Mouse (Mus musculus) adrenal gland, postnatal 14 days (tissue): ENCODE measurements around the gene Gm11172. TPM values are rescaled to one million over a fixed set of nuclear protein-coding genes. Genes with fewer than 3 reads are reported as not detected.

ENCODE experiments used
- total RNA-seq: library from RNA; stranded (reverse); gene quantifications from 2 replicates; pipeline ENCODE4 v1.2.3, GENCODE M21; 2021

Gene Gm11172
- total RNA-seq, 1 experiment from 2014 or later = not detected

Other genes with a start within 250 kb of the Gm11172 start
- 2.4 and 3.7 TPM in 2 replicates for gene Socs1, start 27.4 kb upstream of the Gm11172 start, total RNA-seq
- gene Tnp2, start 24.3 kb upstream of the Gm11172 start, total RNA-seq = not detected in 2 replicates
- gene Prm3, start 22.0 kb upstream of the Gm11172 start, total RNA-seq = not detected in 2 replicates
- gene Prm2, start 16.8 kb upstream of the Gm11172 start, total RNA-seq = not detected in 2 replicates
- not detected in 2 replicates for gene Prm1, start 7.1 kb upstream of the Gm11172 start, total RNA-seq
- gene Rmi2, start 22.1 kb downstream of the Gm11172 start, total RNA-seq = 1.5 and 1.6 TPM in 2 replicates
- gene Snn, start 248.0 kb downstream of the Gm11172 start, total RNA-seq = 16.3 and 24.0 TPM in 2 replicates